Mouse (Mus musculus) gastrocnemius, adult 8-10 months (tissue): Measurements from ENCODE around the gene Qk. TPM values are rescaled to one million over a fixed set of nuclear protein-coding genes. Genes with fewer than 3 reads are reported as not detected.
A peak's percentile ranks its signal among the peaks of the same experiment; 100 is the strongest.

ENCODE experiments used
- DNase-seq, 2 experiments: peaks; one replicate each; pipeline ENCODE4 v3.0.0; 2022; ENCODE audit warnings: low spot score in 2 of 2
- total RNA-seq, 4 experiments: library from RNA; stranded (reverse); gene quantifications; 2 replicates each; pipeline ENCODE4 v1.2.4; 2022

Qk gene
- total RNA-seq, 4 experiments from 2014 or later: 249 to 283 (median 262) TPM

- DNase-seq: no peak
Measured at GRCm38 (mm10) chr17:10327584-10328210, 8.0 kb upstream of the Qk start.

GRCm38 (mm10) chr17:10326596-10327045 is 7.0 kb upstream of the Qk start:
- peak; percentile 78 to 90 for DNase-seq

- DNase-seq: no peak
Measured at GRCm38 (mm10) chr17:10325921-10326320, 6.3 kb upstream of the Qk start.

GRCm38 (mm10) chr17:10321754-10322153 is 2.1 kb upstream of the Qk start:
- DNase-seq: no peak

GRCm38 (mm10) chr17:10321092-10321491 is 1.4 kb upstream of the Qk start:
- DNase-seq: no peak

GRCm38 (mm10) chr17:10320456-10320790 is 769 bp upstream of the Qk start:
- no peak for DNase-seq

- no peak for DNase-seq
Measured at GRCm38 (mm10) chr17:10319431-10319684, 296 bp downstream of the Qk start.

- peak; percentile 55 to 74 for DNase-seq
Measured at GRCm38 (mm10) chr17:10318561-10319430, 858 bp downstream of the Qk start.

GRCm38 (mm10) chr17:10317981-10318551 is 1.6 kb downstream of the Qk start:
- peak in 1 of 2 experiments; percentile 53 for DNase-seq

- no peak for DNase-seq
Measured at GRCm38 (mm10) chr17:10317186-10317585, 2.5 kb downstream of the Qk start.

GRCm38 (mm10) chr17:10316446-10316845 is 3.2 kb downstream of the Qk start:
- no peak for DNase-seq

GRCm38 (mm10) chr17:10310046-10310445 is 9.6 kb downstream of the Qk start:
- no peak for DNase-seq

- no peak for DNase-seq
Measured at GRCm38 (mm10) chr17:10309135-10309623, 10.5 kb downstream of the Qk start.

GRCm38 (mm10) chr17:10306424-10306823 is 13.2 kb downstream of the Qk start:
- DNase-seq: no peak

GRCm38 (mm10) chr17:10304001-10304400 is 15.7 kb downstream of the Qk start:
- no peak for DNase-seq

GRCm38 (mm10) chr17:10300968-10301795 is 18.5 kb downstream of the Qk start:
- DNase-seq: no peak

- no peak for DNase-seq
Measured at GRCm38 (mm10) chr17:10299396-10299795, 20.3 kb downstream of the Qk start.

GRCm38 (mm10) chr17:10292520-10292919 is 27.1 kb downstream of the Qk start:
- DNase-seq: no peak

GRCm38 (mm10) chr17:10284772-10285171 is 34.9 kb downstream of the Qk start:
- DNase-seq: no peak

GRCm38 (mm10) chr17:10279532-10279931 is 40.1 kb downstream of the Qk start:
- no peak for DNase-seq

GRCm38 (mm10) chr17:10269518-10269917 is 50.1 kb downstream of the Qk start:
- no peak for DNase-seq

- no peak for DNase-seq
Measured at GRCm38 (mm10) chr17:10268468-10268867, 51.2 kb downstream of the Qk start.
